Mouse (Mus musculus) heart, adult 9 months (tissue): ENCODE measurements around the gene Entr1.

ENCODE experiments used
- DNase-seq, 2 experiments: peaks; one replicate each; pipeline ENCODE4 v3.0.0; 2022; ENCODE audit warnings: low spot score in 2 of 2

Gene Entr1

GRCm38 (mm10) chr2:26348241-26348640, 40.9 kb downstream of the Entr1 start:
- DNase-seq = no peak

- no peak for DNase-seq
Observed at GRCm38 (mm10) chr2:26342609-26343490, 46.3 kb downstream of the Entr1 start.

- peak; percentile 83 to 85 for DNase-seq
Observed at GRCm38 (mm10) chr2:26342044-26342443, 47.1 kb downstream of the Entr1 start.

GRCm38 (mm10) chr2:26341510-26341981, 47.6 kb downstream of the Entr1 start:
- peak; percentile 61 to 74 for DNase-seq

- peak; percentile 76 to 88 for DNase-seq
Observed at GRCm38 (mm10) chr2:26339204-26339551, 49.9 kb downstream of the Entr1 start.

GRCm38 (mm10) chr2:26338302-26339203, 50.6 kb downstream of the Entr1 start:
- DNase-seq = no peak
